Mouse (Mus musculus) spleen, adult 2 months (tissue): ENCODE data around the gene Ephb3.

Experiments
- CTCF ChIP-seq: fragments of 200-500 bp; IDR thresholded peaks from 2 replicates; pipeline ENCODE4 v1.5.1; 2011; ENCODE audit warnings: mild to moderate bottlenecking, inconsistent platforms; ENCODE audit not compliant: insufficient read depth, insufficient read length, insufficient replicate concordance; ENCODE audit errors: extremely low read depth
- POLR2A ChIP-seq: fragments of 200-500 bp; IDR thresholded peaks from 2 replicates; pipeline ENCODE4 v1.6.1; 2011; ENCODE audit warnings: low read depth, low read length, inconsistent platforms

DNA sequence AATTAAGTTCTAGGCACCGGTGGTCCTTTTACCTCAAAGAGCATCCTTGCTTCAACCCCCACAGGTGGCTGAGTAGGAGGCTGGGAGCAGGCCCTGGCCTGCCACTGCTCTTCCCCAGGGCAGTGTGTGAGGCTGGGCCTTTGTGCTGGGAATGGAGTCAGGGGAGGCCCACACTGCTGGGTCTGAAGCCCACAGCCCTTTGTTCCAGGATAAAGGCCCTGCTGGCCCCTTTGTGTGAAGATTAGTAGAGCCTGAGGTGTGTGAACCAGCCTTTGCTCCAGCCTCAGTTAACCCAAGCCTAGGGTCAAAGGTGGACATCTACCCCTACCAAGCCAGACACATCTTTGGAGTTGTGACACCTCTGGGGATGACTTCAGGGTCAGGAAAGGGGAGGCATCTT, 7.8 kb downstream of the Ephb3 start:
- TF ChIP-seq POLR2A = no peak
- TF ChIP-seq CTCF = no peak
